Mouse (Mus musculus): ENCODE measurements around the gene Nutf2-ps1. TPM values are rescaled to one million over a fixed set of nuclear protein-coding genes. Genes with fewer than 3 reads are reported as not detected.

Nutf2-ps1 gene
- polyA plus RNA-seq, 1 experiment: 34.3 TPM

DNA sequence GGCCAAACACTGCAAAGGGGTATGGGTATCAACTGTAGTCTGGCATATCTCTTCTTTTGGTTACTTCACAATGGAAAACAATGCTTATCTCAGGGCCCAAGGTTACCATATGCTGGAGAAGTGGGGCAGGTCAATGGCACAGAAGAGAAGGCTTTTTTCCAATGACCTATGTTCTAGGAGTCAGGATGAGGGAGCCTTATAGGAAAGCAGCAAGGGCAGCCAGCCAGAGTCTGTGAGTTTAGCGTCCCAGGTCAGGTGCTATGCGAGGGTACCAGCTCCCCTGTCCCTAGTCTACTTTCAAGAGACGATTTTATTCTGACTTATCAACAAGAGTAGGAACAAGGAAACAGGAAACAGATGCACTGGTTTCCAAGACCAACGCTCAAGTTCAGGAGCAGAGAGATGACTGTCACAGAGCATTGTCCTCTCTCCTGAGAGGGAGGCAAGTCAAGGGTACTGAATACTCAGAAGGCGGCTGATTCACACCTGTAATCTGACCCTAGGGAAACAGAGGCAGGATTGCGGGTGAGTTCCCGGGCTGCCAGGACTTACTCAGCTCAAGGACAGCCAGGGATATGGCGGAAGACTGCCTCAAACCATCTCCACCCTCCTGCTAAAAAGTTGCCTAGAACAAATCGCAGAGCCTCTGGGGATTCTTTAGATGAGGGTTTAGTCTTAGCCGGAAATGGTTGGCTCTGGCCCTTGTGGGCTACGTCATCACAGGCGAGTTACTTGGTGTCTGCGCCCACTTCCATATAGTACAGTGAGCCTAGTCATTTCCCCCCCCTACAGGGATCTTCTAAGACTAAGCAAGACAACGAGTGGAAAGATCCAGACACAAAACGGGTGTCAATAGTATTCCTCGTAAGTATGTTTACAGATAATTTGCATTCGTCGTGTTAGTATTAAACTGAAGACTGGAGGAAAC is 17.1 kb downstream of the Nutf2-ps1 start:
- Histone ChIP-seq H3K36me3 (ENCODE audit: control insufficient read depth, insufficient read depth) (no peaks in the 10 kb centered on the region), H3K27me3 (ENCODE audit: control insufficient read depth, insufficient read depth, insufficient read length) (no peaks in the 10 kb centered on the region), H3ac (ENCODE audit: control insufficient read depth, insufficient read length) (no peak overlapping the region), H3K79me2 (ENCODE audit: control insufficient read depth, insufficient read depth) (no peaks in the 10 kb centered on the region), H3K4me3 (no peak overlapping the region), H3K4me2 (ENCODE audit: low read depth) (no peak overlapping the region)
- no peak for TF ChIP-seq POLR2AphosphoS2 (IDR thresholded peaks at IDR 0.05; ENCODE audit: insufficient read length, low read depth)
- TF ChIP-seq REST (IDR thresholded peaks at IDR 0.05; ENCODE audit: insufficient read depth, insufficient read length): no peak
- TF ChIP-seq E2F4 (IDR thresholded peaks at IDR 0.05; ENCODE audit: insufficient read depth): no peak
- no peak for TF ChIP-seq SRF (IDR thresholded peaks at IDR 0.05; ENCODE audit: control insufficient read depth, insufficient read length, low read depth)
- no peak for TF ChIP-seq USF1 (IDR thresholded peaks at IDR 0.05; ENCODE audit: low read depth)
- TF ChIP-seq TCF3 (IDR thresholded peaks at IDR 0.05; ENCODE audit: insufficient read length, low read depth): no peak
- TF ChIP-seq POLR2A (IDR thresholded peaks at IDR 0.05; ENCODE audit: insufficient read length, low read depth): no peak
- TF ChIP-seq MYOD1 (IDR thresholded peaks at IDR 0.05; ENCODE audit: control insufficient read depth in 1 of 3, insufficient read length in 2 of 3, low read depth in 2 of 3): no peak
- no peak for TF ChIP-seq MYOG (IDR thresholded peaks at IDR 0.05; ENCODE audit: control insufficient read depth in 1 of 3, insufficient read depth in 1 of 3, insufficient read length in 2 of 3, low read depth in 2 of 3)
- no peak for TF ChIP-seq TCF12 (IDR thresholded peaks at IDR 0.05; ENCODE audit: insufficient read depth, poor library complexity, severe bottlenecking)
- no peak for TF ChIP-seq CEBPB (IDR thresholded peaks at IDR 0.05; ENCODE audit: insufficient read depth, poor library complexity, severe bottlenecking)
- no peak for TF ChIP-seq MAX (IDR thresholded peaks at IDR 0.05; ENCODE audit: low read depth)

DNA sequence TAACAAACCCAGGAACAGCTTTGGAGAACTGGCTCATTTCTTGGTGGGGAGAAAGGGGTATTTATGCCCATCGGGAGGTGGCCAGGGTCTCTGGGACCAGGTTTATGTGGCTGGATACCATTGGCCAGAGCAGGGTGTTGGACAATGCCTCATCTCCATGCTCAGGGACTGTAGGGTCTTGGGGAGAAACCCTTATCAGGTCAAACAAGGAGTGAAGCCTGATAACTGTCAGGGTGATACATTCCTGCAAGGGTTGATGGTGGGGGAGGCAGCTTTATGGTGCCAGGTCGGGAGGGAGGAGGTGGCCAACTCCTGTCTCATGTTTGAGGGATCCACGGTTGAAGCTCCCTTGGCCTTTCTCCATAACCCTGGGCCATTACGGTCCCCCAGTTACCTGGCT is 17.8 kb downstream of the Nutf2-ps1 start:
- Histone ChIP-seq H3K36me3 (ENCODE audit: control insufficient read depth, insufficient read depth) (no peaks in the 10 kb centered on the region), H3ac (ENCODE audit: control insufficient read depth, insufficient read length) (no peak overlapping the region), H3K27me3 (ENCODE audit: control insufficient read depth, insufficient read depth, insufficient read length) (no peaks in the 10 kb centered on the region), H3K4me3 (no peak overlapping the region), H3K79me2 (ENCODE audit: control insufficient read depth, insufficient read depth) (no peaks in the 10 kb centered on the region), H3K4me2 (ENCODE audit: low read depth) (no peak overlapping the region)
- TF ChIP-seq SRF (IDR thresholded peaks at IDR 0.05; ENCODE audit: control insufficient read depth, insufficient read length, low read depth) (no peak), MYOG (IDR thresholded peaks at IDR 0.05; ENCODE audit: control insufficient read depth in 1 of 3, insufficient read depth in 1 of 3, insufficient read length in 2 of 3, low read depth in 2 of 3) (no peak), REST (IDR thresholded peaks at IDR 0.05; ENCODE audit: insufficient read depth, insufficient read length) (no peak), CEBPB (IDR thresholded peaks at IDR 0.05; ENCODE audit: insufficient read depth, poor library complexity, severe bottlenecking) (no peak), USF1 (IDR thresholded peaks at IDR 0.05; ENCODE audit: low read depth) (no peak), E2F4 (IDR thresholded peaks at IDR 0.05; ENCODE audit: insufficient read depth) (no peak), POLR2AphosphoS2 (IDR thresholded peaks at IDR 0.05; ENCODE audit: insufficient read length, low read depth) (no peak), MYOD1 (IDR thresholded peaks at IDR 0.05; ENCODE audit: control insufficient read depth in 1 of 3, insufficient read length in 2 of 3, low read depth in 2 of 3) (no peak), POLR2A (IDR thresholded peaks at IDR 0.05; ENCODE audit: insufficient read length, low read depth) (no peak), TCF3 (IDR thresholded peaks at IDR 0.05; ENCODE audit: insufficient read length, low read depth) (no peak), MAX (IDR thresholded peaks at IDR 0.05; ENCODE audit: low read depth) (no peak), TCF12 (IDR thresholded peaks at IDR 0.05; ENCODE audit: insufficient read depth, poor library complexity, severe bottlenecking) (no peak)

- Histone ChIP-seq H3K79me2 (ENCODE audit: control insufficient read depth, insufficient read depth) (no peaks in the 10 kb centered on the region), H3K4me2 (ENCODE audit: low read depth) (no peak overlapping the region), H3ac (ENCODE audit: control insufficient read depth, insufficient read length) (no peak overlapping the region), H3K4me3 (no peak overlapping the region), H3K36me3 (ENCODE audit: control insufficient read depth, insufficient read depth) (no peaks in the 10 kb centered on the region), H3K27me3 (ENCODE audit: control insufficient read depth, insufficient read depth, insufficient read length) (no peaks in the 10 kb centered on the region)
- no peak for TF ChIP-seq MYOD1 (IDR thresholded peaks at IDR 0.05; ENCODE audit: control insufficient read depth in 1 of 3, insufficient read length in 2 of 3, low read depth in 2 of 3)
- TF ChIP-seq SRF (IDR thresholded peaks at IDR 0.05; ENCODE audit: control insufficient read depth, insufficient read length, low read depth): no peak
- TF ChIP-seq E2F4 (IDR thresholded peaks at IDR 0.05; ENCODE audit: insufficient read depth): no peak
- TF ChIP-seq CEBPB (IDR thresholded peaks at IDR 0.05; ENCODE audit: insufficient read depth, poor library complexity, severe bottlenecking): no peak
- TF ChIP-seq MYOG (IDR thresholded peaks at IDR 0.05; ENCODE audit: control insufficient read depth in 1 of 3, insufficient read depth in 1 of 3, insufficient read length in 2 of 3, low read depth in 2 of 3): no peak
- TF ChIP-seq TCF3 (IDR thresholded peaks at IDR 0.05; ENCODE audit: insufficient read length, low read depth): no peak
- TF ChIP-seq POLR2A (IDR thresholded peaks at IDR 0.05; ENCODE audit: insufficient read length, low read depth): no peak
These were observed 20.3 kb downstream of the Nutf2-ps1 start for GRCm38 (mm10) chr19:53568553-53568952.

DNA sequence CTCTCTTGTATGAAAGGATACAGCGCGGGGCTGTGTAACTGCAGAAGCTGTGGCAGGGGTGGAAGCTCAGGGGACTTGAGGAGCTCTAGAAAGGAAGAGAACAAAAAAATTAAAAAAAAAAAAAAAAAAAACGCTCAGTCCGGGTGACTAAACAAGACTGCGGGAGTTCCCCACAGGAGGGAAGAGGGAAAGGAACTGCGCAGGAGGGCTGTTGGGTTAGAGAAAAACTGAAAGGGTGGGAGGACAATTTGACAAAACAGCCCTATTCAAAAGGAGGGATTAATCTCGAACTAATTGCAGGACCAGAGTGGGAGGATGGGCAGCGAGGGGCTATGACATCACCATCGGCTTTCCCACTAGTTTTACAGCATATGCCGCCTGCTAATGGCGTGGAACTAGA is 21.0 kb downstream of the Nutf2-ps1 start:
- no peaks in the 10 kb centered on the region for H3K36me3 ChIP-seq (ENCODE audit: control insufficient read depth, insufficient read depth)
- no peaks in the 10 kb centered on the region for H3K79me2 ChIP-seq (ENCODE audit: control insufficient read depth, insufficient read depth)
- H3K4me3 ChIP-seq: no peak overlapping the region
- H3K27me3 ChIP-seq (ENCODE audit: control insufficient read depth, insufficient read depth, insufficient read length): no peaks in the 10 kb centered on the region
- TF ChIP-seq MYOD1 (IDR thresholded peaks at IDR 0.05; ENCODE audit: control insufficient read depth in 1 of 3, insufficient read length in 2 of 3, low read depth in 2 of 3): no peak
- no peak overlapping the region for H3K4me2 ChIP-seq (ENCODE audit: low read depth)
- no peak overlapping the region for H3ac ChIP-seq (ENCODE audit: control insufficient read depth, insufficient read length)
